Mouse (Mus musculus) liver, embryonic 13.5 days (tissue): ENCODE results near the gene Scd2. TPM values are rescaled to one million over a fixed set of nuclear protein-coding genes. Genes with fewer than 3 reads are reported as not detected.
A peak's percentile ranks its signal among the peaks of the same experiment; 100 is the strongest.

ENCODE experiments used
- ATAC-seq: fragments of 200-750 bp; cut with Nextera tagmentation; 2 replicates; pipeline ENCODE4 v1.8.0; 2017; ENCODE audit warnings: low read depth, mild to moderate bottlenecking, moderate number of reproducible peaks, moderate library complexity
- DNase-seq: peaks from one replicate; pipeline ENCODE4 v3.0.0; 2022
- H3K27ac ChIP-seq: fragments of 300-500 bp; sonication (generic); 2 replicates; pipeline ENCODE4 v1.5.1; 2015; ENCODE audit warnings: moderate library complexity, mild to moderate bottlenecking, inconsistent platforms
- H3K27me3 ChIP-seq: fragments of 300-500 bp; sonication (generic); 2 replicates; pipeline ENCODE4 v1.6.1; 2015; ENCODE audit warnings: mild to moderate bottlenecking, inconsistent platforms
- H3K36me3 ChIP-seq: fragments of 300-500 bp; sonication (generic); 2 replicates; pipeline ENCODE4 v1.6.1; 2015; ENCODE audit warnings: mild to moderate bottlenecking, inconsistent platforms
- H3K4me1 ChIP-seq: fragments of 300-500 bp; sonication (generic); replicated peaks from 2 replicates; pipeline ENCODE4 v1.6.1; 2015; ENCODE audit warnings: inconsistent platforms
- H3K4me2 ChIP-seq: fragments of 300-500 bp; sonication (generic); 2 replicates; pipeline ENCODE4 v1.6.1; 2015; ENCODE audit warnings: inconsistent platforms, mild to moderate bottlenecking, moderate library complexity
- H3K4me3 ChIP-seq: fragments of 300-500 bp; sonication (generic); replicated peaks from 2 replicates; pipeline ENCODE4 v1.5.1; 2015; ENCODE audit warnings: mild to moderate bottlenecking, inconsistent platforms
- H3K9ac ChIP-seq: fragments of 300-500 bp; sonication (generic); 2 replicates; pipeline ENCODE4 v1.6.1; 2015; ENCODE audit warnings: mild to moderate bottlenecking, inconsistent platforms
- H3K9me3 ChIP-seq: fragments of 300-500 bp; sonication (generic); replicated peaks from 2 replicates; pipeline ENCODE4 v1.6.1; 2016; ENCODE audit warnings: inconsistent platforms
- WGBS: fragments of 180-500 bp; shearing (Covaris S2); methylation state at CpG from one replicate; pipeline ENCODE4 v1.1.7; 2015; ENCODE audit not compliant: insufficient replicate concordance; 5-methylcytosine and 5-hydroxymethylcytosine counted together
- polyA plus RNA-seq: library from polyadenylated mRNA; unstranded; fragments of >200 nt; fragmentation: Nextera tagmentation; extraction: Ambion mirVana; gene quantifications from 2 replicates; pipeline ENCODE4 v1.2.1, GENCODE M21; 2015

The Scd2 gene
- polyA plus RNA-seq, 1 experiment from 2014 or later: 73.7 TPM

- WGBS: 82% methylated on average over 9 of the region's 9 CpGs
- H3K9ac ChIP-seq: peak overlapping the region; percentile 80
- H3K27ac ChIP-seq: peak overlapping the region; percentile 57
- peak overlapping the region; percentile 83 for H3K4me2 ChIP-seq
- DNase-seq (no peak), ATAC-seq (no peak)
- H3K9me3 ChIP-seq: no peaks in the 10 kb centered on the region
- H3K4me3 ChIP-seq: peak overlapping the region; percentile 74
- H3K4me1 ChIP-seq: peaks cover 82% of the 10 kb centered on the region
- no peaks in the 10 kb centered on the region for H3K27me3 ChIP-seq
- H3K36me3 ChIP-seq: peaks cover 89% of the 10 kb centered on the region
These were observed 5.6 kb downstream of the Scd2 start for GRCm38 (mm10) chr19:44299078-44299477.

- Histone ChIP-seq H3K9me3 (no peaks in the 10 kb centered on the region), H3K27ac (peak overlapping the region; percentile 79), H3K4me3 (0 out of 2 replicates have a peak overlapping the region, but pooled peaks have one; percentile 12), H3K4me2 (peak overlapping the region; percentile 83), H3K4me1 (peaks cover 80% of the 10 kb centered on the region), H3K27me3 (no peaks in the 10 kb centered on the region), H3K36me3 (peaks cover 96% of the 10 kb centered on the region), H3K9ac (peak overlapping the region; percentile 23; the same call in 1 of the 2 replicates)
- 17% methylated on average over 6 of the region's 6 CpGs for WGBS
- ATAC-seq: peak; percentile 62
- peak; percentile 30 for DNase-seq
These were observed 6.4 kb downstream of the Scd2 start for GRCm38 (mm10) chr19:44299902-44300301.

GRCm38 (mm10) chr19:44300520-44300919 is 7.0 kb downstream of the Scd2 start:
- no peak for DNase-seq
- Histone ChIP-seq H3K27me3 (no peaks in the 10 kb centered on the region), H3K4me1 (peaks cover 78% of the 10 kb centered on the region), H3K36me3 (peaks cover 96% of the 10 kb centered on the region), H3K27ac (peak overlapping the region; percentile 79), H3K9ac (peak overlapping the region; percentile 23; the same call in 1 of the 2 replicates), H3K9me3 (no peaks in the 10 kb centered on the region), H3K4me3 (no peak overlapping the region), H3K4me2 (peak overlapping the region; percentile 83)
- ATAC-seq: no peak
- 78% methylated on average over 7 of the region's 7 CpGs for WGBS

GRCm38 (mm10) chr19:44301176-44301575 is 7.7 kb downstream of the Scd2 start:
- H3K4me2 ChIP-seq: peak overlapping the region; percentile 83
- H3K4me1 ChIP-seq: peaks cover 72% of the 10 kb centered on the region
- H3K9ac ChIP-seq: peak overlapping the region; percentile 29; the same call in 1 of the 2 replicates
- ATAC-seq (no peak), DNase-seq (no peak)
- peak overlapping the region; percentile 79 for H3K27ac ChIP-seq
- 76% methylated on average over 16 of the region's 16 CpGs for WGBS
- peak overlapping the region; percentile 18; the same call in 1 of the 2 replicates for H3K4me3 ChIP-seq
- no peaks in the 10 kb centered on the region for H3K9me3 ChIP-seq
- peaks cover 98% of the 10 kb centered on the region for H3K36me3 ChIP-seq
- H3K27me3 ChIP-seq: no peaks in the 10 kb centered on the region

GRCm38 (mm10) chr19:44301671-44302305 is 8.3 kb downstream of the Scd2 start:
- Histone ChIP-seq H3K4me3 (peak overlapping the region; percentile 18; the same call in 1 of the 2 replicates), H3K27ac (peak overlapping the region; percentile 79)
- 34% methylated on average over 9 of the region's 9 CpGs for WGBS

GRCm38 (mm10) chr19:44302901-44303300 is 9.4 kb downstream of the Scd2 start:
- WGBS: 90% methylated on average over 11 of the region's 11 CpGs
- no peak for DNase-seq
- H3K27ac ChIP-seq: peak overlapping the region; percentile 55
- no peaks in the 10 kb centered on the region for H3K9me3 ChIP-seq
- H3K9ac ChIP-seq: no peak overlapping the region
- H3K4me2 ChIP-seq: no peak overlapping the region
- no peak overlapping the region for H3K4me3 ChIP-seq
- H3K4me1 ChIP-seq: peaks cover 55% of the 10 kb centered on the region
- ATAC-seq: no peak
- H3K27me3 ChIP-seq: no peaks in the 10 kb centered on the region
- H3K36me3 ChIP-seq: peaks cover 98% of the 10 kb centered on the region

More at GRCm38 (mm10) chr19:44301671-44302305, 8.3 kb downstream of the Scd2 start:
- Histone ChIP-seq H3K4me1 (peaks cover 66% of the 10 kb centered on the region), H3K27me3 (no peaks in the 10 kb centered on the region), H3K9me3 (no peaks in the 10 kb centered on the region), H3K4me2 (peak overlapping the region; percentile 83), H3K9ac (peak overlapping the region; percentile 29), H3K36me3 (peaks cover 98% of the 10 kb centered on the region)
- ATAC-seq (peak; percentile 62), DNase-seq (peak; percentile 40)

- H3K9me3 ChIP-seq: no peaks in the 10 kb centered on the region
- peaks cover 93% of the 10 kb centered on the region for H3K36me3 ChIP-seq
- H3K27me3 ChIP-seq: no peaks in the 10 kb centered on the region
- no peak overlapping the region for H3K9ac ChIP-seq
- WGBS: 90% methylated on average over 8 of the region's 8 CpGs
- no peak overlapping the region for H3K27ac ChIP-seq
- no peak for DNase-seq
- peaks cover 49% of the 10 kb centered on the region for H3K4me1 ChIP-seq
- no peak overlapping the region for H3K4me2 ChIP-seq
- ATAC-seq: no peak
- H3K4me3 ChIP-seq: no peak overlapping the region
These were observed 10.0 kb downstream of the Scd2 start for GRCm38 (mm10) chr19:44303502-44303901.

- Histone ChIP-seq H3K4me1 (peaks cover 39% of the 10 kb centered on the region), H3K9ac (no peak overlapping the region), H3K9me3 (no peaks in the 10 kb centered on the region), H3K36me3 (peaks cover 87% of the 10 kb centered on the region), H3K27me3 (no peaks in the 10 kb centered on the region), H3K4me2 (no peak overlapping the region), H3K4me3 (no peak overlapping the region), H3K27ac (no peak overlapping the region)
- DNase-seq: no peak
- no peak for ATAC-seq
- 85% methylated on average over 10 of the region's 10 CpGs for WGBS
These were observed 10.9 kb downstream of the Scd2 start for GRCm38 (mm10) chr19:44304419-44304818.

- H3K27ac ChIP-seq: no peak overlapping the region
- no peaks in the 10 kb centered on the region for H3K9me3 ChIP-seq
- 87% methylated on average over 16 of the region's 16 CpGs for WGBS
- H3K36me3 ChIP-seq: peaks cover 83% of the 10 kb centered on the region
- ATAC-seq (no peak), DNase-seq (no peak)
- peaks cover 34% of the 10 kb centered on the region for H3K4me1 ChIP-seq
- no peak overlapping the region for H3K4me2 ChIP-seq
- peak overlapping the region; percentile 26; the same call in 1 of the 2 replicates for H3K9ac ChIP-seq
- no peaks in the 10 kb centered on the region for H3K27me3 ChIP-seq
- H3K4me3 ChIP-seq: no peak overlapping the region
These were observed 11.5 kb downstream of the Scd2 start for GRCm38 (mm10) chr19:44304851-44305510.

- peak overlapping the region; percentile 23; the same call in 1 of the 2 replicates for H3K27ac ChIP-seq
- no peaks in the 10 kb centered on the region for H3K27me3 ChIP-seq
- WGBS: 86% methylated on average over 15 of the region's 15 CpGs
- no peak for DNase-seq
- no peak overlapping the region for H3K9ac ChIP-seq
- peaks cover 76% of the 10 kb centered on the region for H3K36me3 ChIP-seq
- H3K4me3 ChIP-seq: no peak overlapping the region
- H3K4me2 ChIP-seq: no peak overlapping the region
- H3K4me1 ChIP-seq: peaks cover 28% of the 10 kb centered on the region
- H3K9me3 ChIP-seq: no peaks in the 10 kb centered on the region
- no peak for ATAC-seq
These were observed 12.2 kb downstream of the Scd2 start for GRCm38 (mm10) chr19:44305701-44306100.

- Histone ChIP-seq H3K4me3 (no peak overlapping the region), H3K27ac (no peak overlapping the region), H3K9ac (no peak overlapping the region), H3K4me1 (peaks cover 28% of the 10 kb centered on the region), H3K27me3 (no peaks in the 10 kb centered on the region), H3K9me3 (no peaks in the 10 kb centered on the region), H3K4me2 (no peak overlapping the region), H3K36me3 (peaks cover 71% of the 10 kb centered on the region)
- ATAC-seq: no peak
- DNase-seq: no peak
- WGBS: 78% methylated on average over 7 of the region's 7 CpGs
These were observed 12.7 kb downstream of the Scd2 start for GRCm38 (mm10) chr19:44306171-44306570.
